Mouse (Mus musculus): ENCODE measurements around the gene Rest.

DNA sequence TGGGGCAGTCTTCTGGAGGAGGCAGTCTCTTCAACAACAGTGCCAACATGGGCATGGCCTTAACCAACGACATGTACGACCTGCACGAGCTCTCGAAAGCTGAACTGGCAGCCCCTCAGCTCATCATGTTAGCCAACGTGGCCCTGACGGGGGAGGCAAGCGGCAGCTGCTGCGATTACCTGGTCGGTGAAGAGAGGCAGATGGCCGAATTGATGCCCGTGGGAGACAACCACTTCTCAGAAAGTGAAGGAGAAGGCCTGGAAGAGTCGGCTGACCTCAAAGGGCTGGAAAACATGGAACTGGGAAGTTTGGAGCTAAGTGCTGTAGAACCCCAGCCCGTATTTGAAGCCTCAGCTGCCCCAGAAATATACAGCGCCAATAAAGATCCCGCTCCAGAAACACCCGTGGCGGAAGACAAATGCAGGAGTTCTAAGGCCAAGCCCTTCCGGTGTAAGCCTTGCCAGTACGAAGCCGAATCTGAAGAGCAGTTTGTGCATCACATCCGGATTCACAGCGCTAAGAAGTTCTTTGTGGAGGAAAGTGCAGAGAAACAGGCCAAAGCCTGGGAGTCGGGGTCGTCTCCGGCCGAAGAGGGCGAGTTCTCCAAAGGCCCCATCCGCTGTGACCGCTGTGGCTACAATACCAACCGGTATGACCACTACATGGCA is 2.8 kb downstream of the Rest start:
- no peak for TF ChIP-seq CTCF (IDR thresholded peaks at IDR 0.05; ENCODE audit: control insufficient read depth, insufficient read depth, low read length)
- no peak for TF ChIP-seq POLR2A (IDR thresholded peaks at IDR 0.05; ENCODE audit: borderline replicate concordance, control insufficient read depth, low read depth, low read length)
